Mouse (Mus musculus) liver, embryonic 16.5 days (tissue): Measurements from ENCODE around the gene Riox1. TPM values are rescaled to one million over a fixed set of nuclear protein-coding genes. Genes with fewer than 3 reads are reported as not detected.

Source experiments
- ATAC-seq: fragments of 200-750 bp; cut with Nextera tagmentation; 2 replicates; pipeline ENCODE4 v1.8.0; 2017; ENCODE audit warnings: low read depth, mild to moderate bottlenecking, moderate number of reproducible peaks, moderate library complexity
- H3K27ac ChIP-seq: fragments of 300-500 bp; sonication (generic); 2 replicates; pipeline ENCODE4 v1.5.1; 2014; ENCODE audit warnings: mild to moderate bottlenecking, low read length
- H3K27me3 ChIP-seq: fragments of 300-500 bp; sonication (generic); 2 replicates; pipeline ENCODE4 v1.6.1; 2014; ENCODE audit warnings: low read depth, low read length, mixed read lengths; ENCODE audit not compliant: control insufficient read depth, insufficient read depth
- H3K36me3 ChIP-seq: fragments of 300-500 bp; sonication (generic); 2 replicates; pipeline ENCODE4 v1.6.1; 2014; ENCODE audit warnings: mild to moderate bottlenecking; ENCODE audit not compliant: control insufficient read depth, insufficient read depth
- H3K4me1 ChIP-seq: fragments of 300-500 bp; sonication (generic); 2 replicates; pipeline ENCODE4 v1.6.1; 2014; ENCODE audit warnings: low read depth, low read length, mixed read lengths; ENCODE audit not compliant: control insufficient read depth
- H3K4me2 ChIP-seq: fragments of 300-500 bp; sonication (generic); 2 replicates; pipeline ENCODE4 v1.6.1; 2014; ENCODE audit warnings: low read depth, low read length, mixed read lengths
- H3K4me3 ChIP-seq: fragments of 300-500 bp; sonication (generic); 2 replicates; pipeline ENCODE4 v1.5.1; 2014; ENCODE audit warnings: low read depth, mild to moderate bottlenecking, low read length
- H3K9ac ChIP-seq: fragments of 300-500 bp; sonication (generic); 2 replicates; pipeline ENCODE4 v1.6.1; 2014; ENCODE audit warnings: low read depth, low read length
- H3K9me3 ChIP-seq: fragments of 300-500 bp; sonication (generic); replicated peaks from 2 replicates; pipeline ENCODE4 v1.6.1; 2016; ENCODE audit warnings: low read length; ENCODE audit not compliant: control insufficient read depth
- WGBS: fragments of 180-500 bp; shearing (Covaris S2); extraction: QIAGEN DNeasy Blood & Tissue Kit; methylation state at CpG from one replicate; pipeline ENCODE4 v1.1.7; 2014; ENCODE audit not compliant: insufficient replicate concordance; 5-methylcytosine and 5-hydroxymethylcytosine counted together
- polyA plus RNA-seq: library from polyadenylated mRNA; unstranded; fragments of >200 nt; fragmentation: Nextera tagmentation; extraction: Ambion mirVana; gene quantifications from 2 replicates; pipeline ENCODE4 v1.2.1, GENCODE M21; 2015

The Riox1 gene
- polyA plus RNA-seq, 1 experiment from 2014 or later, result 4.4 TPM

GRCm38 (mm10) chr12:83940031-83940430 is 10.4 kb upstream of the Riox1 start:
- H3K4me1 ChIP-seq, result peaks cover 7% of the 10 kb centered on the region; the same call in 1 of the 2 replicates
- no peaks in the 10 kb centered on the region for H3K27me3 ChIP-seq
- H3K9ac ChIP-seq, result no peak overlapping the region
- H3K27ac ChIP-seq, result no peak overlapping the region
- no peak overlapping the region for H3K4me2 ChIP-seq
- 55% methylated on average over 4 of the region's 4 CpGs for WGBS
- H3K36me3 ChIP-seq, result no peaks in the 10 kb centered on the region
- no peak for ATAC-seq
- no peak overlapping the region for H3K4me3 ChIP-seq
- H3K9me3 ChIP-seq, result no peaks in the 10 kb centered on the region

DNA sequence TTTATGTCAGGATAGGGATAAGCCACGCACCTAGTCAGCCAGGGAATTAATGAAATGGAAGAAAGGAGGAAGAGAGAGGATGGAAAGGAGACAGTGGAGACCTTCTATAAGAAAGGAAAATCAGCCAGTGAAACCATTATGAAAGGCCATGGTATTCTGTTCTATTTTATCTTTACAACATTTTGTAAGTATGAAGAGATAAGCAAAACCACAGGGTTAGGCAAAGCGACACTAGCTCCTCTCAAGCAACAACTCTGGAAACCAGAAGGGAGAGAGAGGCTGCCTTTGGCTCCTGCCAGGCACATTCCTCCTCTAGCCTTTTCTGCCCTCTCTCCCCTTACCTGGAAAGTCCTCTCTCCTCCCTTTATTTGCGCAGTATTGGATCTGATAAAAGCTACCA is 8.5 kb upstream of the Riox1 start:
- no peak overlapping the region for H3K27ac ChIP-seq
- H3K27me3 ChIP-seq, result no peaks in the 10 kb centered on the region
- H3K4me3 ChIP-seq, result no peak overlapping the region
- WGBS, result 39% methylated on average over 3 of the region's 3 CpGs
- H3K4me1 ChIP-seq, result peaks cover 7% of the 10 kb centered on the region; the same call in 1 of the 2 replicates
- ATAC-seq, result no peak
- no peaks in the 10 kb centered on the region for H3K9me3 ChIP-seq
- no peaks in the 10 kb centered on the region for H3K36me3 ChIP-seq
- H3K4me2 ChIP-seq, result no peak overlapping the region
- H3K9ac ChIP-seq, result no peak overlapping the region

- WGBS, result 27% methylated on average over 8 of the region's 8 CpGs
Observed at GRCm38 (mm10) chr12:83947260-83947811, 3.1 kb upstream of the Riox1 start.

DNA sequence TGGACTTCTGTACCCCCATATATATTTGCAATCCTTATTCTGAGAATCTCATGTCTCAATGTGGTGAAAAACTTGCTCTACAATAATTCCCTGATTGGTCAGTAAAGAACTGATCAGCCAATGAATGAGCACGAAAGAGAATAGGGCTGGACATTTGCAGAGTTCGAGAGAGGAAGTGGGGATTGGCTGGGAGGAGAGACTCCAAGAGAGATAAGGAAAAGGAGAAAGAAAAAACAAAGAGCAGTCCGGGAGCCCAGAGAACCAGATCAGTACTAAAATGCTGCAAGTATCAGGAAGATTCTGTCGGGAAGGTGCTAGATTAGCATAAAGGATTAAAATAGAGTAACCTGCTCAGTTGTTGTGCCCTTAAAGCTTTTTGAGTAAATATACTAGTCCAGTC is 1.4 kb upstream of the Riox1 start:
- Histone ChIP-seq H3K36me3 (no peaks in the 10 kb centered on the region), H3K4me1 (peaks cover 36% of the 10 kb centered on the region), H3K27ac (no peak overlapping the region), H3K9me3 (no peaks in the 10 kb centered on the region), H3K4me3 (0 out of 2 replicates have a peak overlapping the region, but pooled peaks have one; percentile 8), H3K27me3 (no peaks in the 10 kb centered on the region), H3K9ac (no peak overlapping the region), H3K4me2 (peak overlapping the region; percentile 97)
- peak; percentile 25; the same call in 1 of the 2 replicates for ATAC-seq
- WGBS, result 25% methylated on average over 4 of the region's 4 CpGs

More at GRCm38 (mm10) chr12:83947260-83947811, 3.1 kb upstream of the Riox1 start:
- Histone ChIP-seq H3K36me3 (no peaks in the 10 kb centered on the region), H3K9ac (no peak overlapping the region), H3K27ac (no peak overlapping the region), H3K4me2 (no peak overlapping the region), H3K9me3 (no peaks in the 10 kb centered on the region), H3K4me1 (peaks cover 24% of the 10 kb centered on the region), H3K4me3 (no peak overlapping the region), H3K27me3 (no peaks in the 10 kb centered on the region)
- ATAC-seq, result no peak

GRCm38 (mm10) chr12:83949776-83950492 is 474 bp upstream of the Riox1 start:
- no peak for ATAC-seq
- H3K36me3 ChIP-seq, result no peaks in the 10 kb centered on the region
- peak overlapping the region; percentile 79 for H3K4me3 ChIP-seq
- no peaks in the 10 kb centered on the region for H3K27me3 ChIP-seq
- WGBS, result 14% methylated on average over 11 of the region's 11 CpGs
- peaks cover 36% of the 10 kb centered on the region for H3K4me1 ChIP-seq
- H3K9me3 ChIP-seq, result no peaks in the 10 kb centered on the region
- peak overlapping the region; percentile 70 for H3K27ac ChIP-seq
- peak overlapping the region; percentile 97 for H3K4me2 ChIP-seq
- H3K9ac ChIP-seq, result peak overlapping the region; percentile 77

DNA sequence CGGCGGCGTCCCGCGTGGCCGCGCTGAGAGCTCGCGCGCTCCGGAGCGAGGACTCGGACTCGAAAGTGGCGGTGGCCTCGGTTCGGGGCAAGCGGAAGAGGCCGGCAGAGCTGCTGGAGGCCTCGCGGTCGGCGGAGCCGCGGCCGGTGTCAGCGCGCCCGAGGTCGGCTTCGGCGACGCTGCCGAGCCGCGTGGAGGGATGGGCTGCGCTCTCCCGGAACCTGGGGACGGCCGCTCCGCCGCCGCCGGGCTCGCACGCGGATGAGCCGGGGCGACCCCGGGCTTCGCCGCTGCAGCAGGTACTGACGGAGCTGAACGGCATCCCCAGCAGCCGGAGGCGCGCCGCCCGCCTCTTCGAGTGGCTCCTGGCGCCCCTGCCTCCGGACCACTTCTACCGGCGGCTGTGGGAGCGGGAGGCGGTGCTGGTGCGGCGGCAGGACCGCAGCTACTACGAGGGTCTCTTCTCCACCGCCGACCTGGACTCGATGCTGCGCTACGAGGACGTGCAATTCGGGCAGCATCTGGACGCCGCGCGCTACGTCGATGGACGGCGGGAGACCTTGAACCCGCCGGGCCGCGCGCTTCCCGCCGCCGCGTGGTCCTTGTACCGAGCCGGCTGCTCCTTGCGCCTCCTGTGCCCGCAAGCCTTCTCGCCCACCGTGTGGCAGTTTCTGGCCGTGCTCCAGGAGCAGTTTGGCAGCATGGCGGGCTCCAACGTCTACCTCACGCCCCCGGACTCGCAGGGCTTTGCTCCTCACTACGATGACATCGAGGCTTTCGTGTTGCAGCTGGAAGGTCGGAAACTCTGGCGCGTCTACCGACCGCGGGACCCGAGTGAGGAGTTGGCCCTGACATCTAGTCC is 663 bp downstream of the Riox1 start:
- Histone ChIP-seq H3K9me3 (no peaks in the 10 kb centered on the region), H3K36me3 (no peaks in the 10 kb centered on the region; the same call in 1 of the 2 replicates), H3K9ac (peak overlapping the region; percentile 77), H3K27ac (peak overlapping the region; percentile 70), H3K4me2 (peak overlapping the region; percentile 97), H3K4me3 (peak overlapping the region; percentile 79), H3K27me3 (no peaks in the 10 kb centered on the region), H3K4me1 (peaks cover 36% of the 10 kb centered on the region)
- peak; percentile 45 for ATAC-seq
- WGBS, result under 1% methylated on average over 101 of the region's 116 CpGs

GRCm38 (mm10) chr12:83951711-83952575 is 1.5 kb downstream of the Riox1 start:
- no peaks in the 10 kb centered on the region for H3K27me3 ChIP-seq
- H3K4me1 ChIP-seq, result peaks cover 36% of the 10 kb centered on the region
- WGBS, result 41% methylated on average over 32 of the region's 32 CpGs
- peak overlapping the region; percentile 97 for H3K4me2 ChIP-seq
- peak overlapping the region; percentile 77 for H3K9ac ChIP-seq
- no peak overlapping the region for H3K27ac ChIP-seq
- ATAC-seq, result no peak
- H3K36me3 ChIP-seq, result no peaks in the 10 kb centered on the region; the same call in 1 of the 2 replicates
- no peaks in the 10 kb centered on the region for H3K9me3 ChIP-seq
- peak overlapping the region; percentile 79 for H3K4me3 ChIP-seq

DNA sequence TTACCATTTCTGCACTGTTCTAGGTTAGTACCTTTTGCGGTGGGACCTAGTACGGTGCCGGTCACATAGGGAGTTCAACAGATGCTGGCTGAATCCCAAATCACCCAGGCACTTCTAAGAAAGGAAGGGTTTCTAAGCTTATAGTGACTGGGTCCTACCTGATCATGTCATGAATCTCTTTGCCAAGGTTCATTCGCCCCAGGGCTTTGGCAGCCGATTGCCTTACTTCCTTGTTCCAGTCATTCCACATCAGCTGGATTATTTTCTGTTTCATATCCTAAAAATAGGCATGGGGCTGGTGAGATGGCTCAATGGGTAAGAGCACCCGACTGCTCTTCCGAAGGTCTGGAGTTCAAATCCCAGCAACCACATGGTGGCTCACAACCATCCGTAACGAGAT is 7.9 kb downstream of the Riox1 start:
- Histone ChIP-seq H3K9ac (no peak overlapping the region), H3K27me3 (no peaks in the 10 kb centered on the region), H3K4me2 (no peak overlapping the region), H3K4me1 (peaks cover 4% of the 10 kb centered on the region), H3K27ac (no peak overlapping the region), H3K36me3 (no peaks in the 10 kb centered on the region; the same call in 1 of the 2 replicates), H3K9me3 (no peaks in the 10 kb centered on the region), H3K4me3 (no peak overlapping the region)
- no peak for ATAC-seq
- WGBS, result 80% methylated on average over 9 of the region's 9 CpGs
